Mouse (Mus musculus): ENCODE data around the gene Klc2. TPM values are rescaled to one million over a fixed set of nuclear protein-coding genes. Genes with fewer than 3 reads are reported as not detected.

Klc2 gene
- polyA plus RNA-seq (2012; rRNA removed), result 48.0 and 54.9 TPM in 2 replicates

DNA sequence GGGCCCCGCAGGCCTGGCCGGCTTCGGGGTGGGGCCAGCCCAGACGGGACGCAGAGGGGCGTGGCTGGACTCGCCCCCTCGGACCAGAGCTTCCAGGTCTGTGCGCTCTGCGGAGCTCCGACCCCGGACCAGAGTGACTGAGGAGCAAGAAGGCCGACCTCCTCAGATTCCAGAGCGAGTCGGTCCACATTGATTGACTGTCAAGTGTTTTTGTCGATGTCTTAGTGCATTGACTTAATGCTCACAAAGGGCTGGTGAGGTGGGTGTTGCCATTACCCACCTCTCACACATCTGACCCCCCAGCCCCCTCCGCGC is at the start of gene Klc2:
TSS of gene Klc2 (minus strand) at position 177 of the 315 bp plus-strand sequence.
- Histone ChIP-seq H3K36me3 (ENCODE audit: control insufficient read depth, insufficient read depth, low read length) (no peaks in the 10 kb centered on the region), H3K4me1 (replicated peaks; ENCODE audit: control insufficient read depth, insufficient read depth, low read length) (peaks cover 14% of the 10 kb centered on the region), H3K27me3 (ENCODE audit: control insufficient read depth, insufficient read depth, low read length) (peaks cover 5% of the 10 kb centered on the region; the same call in 1 of the 2 replicates), H3K27ac (ENCODE audit: control insufficient read depth, insufficient read depth, low read length) (no peak within 1 kb of the TSS), H3K4me3 (ENCODE audit: control insufficient read depth, insufficient read depth, low read length) (peak within 1 kb of the TSS; percentile 90)
- no peak for TF ChIP-seq CTCF (IDR thresholded peaks at IDR 0.05; ENCODE audit: borderline replicate concordance, control insufficient read depth, extremely low read depth, insufficient read depth, low read length, poor library complexity)
- no peak for TF ChIP-seq POLR2A (IDR thresholded peaks at IDR 0.05; ENCODE audit: control insufficient read depth, extremely low read depth, insufficient read depth, low read length, poor library complexity)
- 7% methylated on average over 18 of the region's 18 CpGs for WGBS
- DNase-seq, result no peak

DNA sequence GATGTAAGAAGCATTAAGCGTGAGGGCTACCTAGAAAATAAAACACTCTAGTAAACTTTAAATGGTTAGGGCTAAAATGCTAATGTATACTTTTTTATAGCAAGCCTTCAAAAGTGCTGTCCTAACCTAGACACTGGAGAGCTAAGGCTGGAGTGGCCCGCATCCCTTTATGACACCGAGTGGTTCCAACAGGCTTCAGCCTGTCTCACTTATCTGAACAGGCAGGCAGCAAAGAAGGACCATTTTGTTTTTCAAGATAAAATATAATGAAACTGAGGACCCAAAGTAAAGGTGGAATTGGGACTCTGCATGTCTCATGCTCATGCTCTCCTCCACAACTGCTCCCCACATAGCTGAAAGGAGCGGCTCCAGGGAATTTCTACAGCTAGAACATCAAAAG is 49.1 kb upstream of the Klc2 start:
- H3K27ac ChIP-seq (ENCODE audit: control insufficient read depth, insufficient read depth, low read length), result no peak overlapping the region
- TF ChIP-seq POLR2A (IDR thresholded peaks at IDR 0.05; ENCODE audit: control insufficient read depth, extremely low read depth, insufficient read depth, low read length, poor library complexity), result no peak
- no peak for TF ChIP-seq CTCF (IDR thresholded peaks at IDR 0.05; ENCODE audit: borderline replicate concordance, control insufficient read depth, extremely low read depth, insufficient read depth, low read length, poor library complexity)
- no peaks in the 10 kb centered on the region for H3K27me3 ChIP-seq (ENCODE audit: control insufficient read depth, insufficient read depth, low read length)
- no peak overlapping the region for H3K4me3 ChIP-seq (ENCODE audit: control insufficient read depth, insufficient read depth, low read length)
- 99% methylated on average over 4 of the region's 4 CpGs for WGBS
- DNase-seq, result no peak
- H3K4me1 ChIP-seq (replicated peaks; ENCODE audit: control insufficient read depth, insufficient read depth, low read length), result no peaks in the 10 kb centered on the region
- no peaks in the 10 kb centered on the region for H3K36me3 ChIP-seq (ENCODE audit: control insufficient read depth, insufficient read depth, low read length)

GRCm38 (mm10) chr19:5164380-5164779 is 46.0 kb upstream of the Klc2 start:
- H3K36me3 ChIP-seq (ENCODE audit: control insufficient read depth, insufficient read depth, low read length), result peaks cover 7% of the 10 kb centered on the region; the same call in 1 of the 2 replicates
- no peak overlapping the region for H3K27ac ChIP-seq (ENCODE audit: control insufficient read depth, insufficient read depth, low read length)
- peak; percentile 20 for DNase-seq
- 88% methylated on average over 2 of the region's 2 CpGs for WGBS
- no peaks in the 10 kb centered on the region for H3K4me1 ChIP-seq (replicated peaks; ENCODE audit: control insufficient read depth, insufficient read depth, low read length)
- no peaks in the 10 kb centered on the region for H3K27me3 ChIP-seq (ENCODE audit: control insufficient read depth, insufficient read depth, low read length)
- no peak overlapping the region for H3K4me3 ChIP-seq (ENCODE audit: control insufficient read depth, insufficient read depth, low read length)
- TF ChIP-seq POLR2A (IDR thresholded peaks at IDR 0.05; ENCODE audit: control insufficient read depth, extremely low read depth, insufficient read depth, low read length, poor library complexity) (no peak), CTCF (IDR thresholded peaks at IDR 0.05; ENCODE audit: borderline replicate concordance, control insufficient read depth, extremely low read depth, insufficient read depth, low read length, poor library complexity) (no peak)

DNA sequence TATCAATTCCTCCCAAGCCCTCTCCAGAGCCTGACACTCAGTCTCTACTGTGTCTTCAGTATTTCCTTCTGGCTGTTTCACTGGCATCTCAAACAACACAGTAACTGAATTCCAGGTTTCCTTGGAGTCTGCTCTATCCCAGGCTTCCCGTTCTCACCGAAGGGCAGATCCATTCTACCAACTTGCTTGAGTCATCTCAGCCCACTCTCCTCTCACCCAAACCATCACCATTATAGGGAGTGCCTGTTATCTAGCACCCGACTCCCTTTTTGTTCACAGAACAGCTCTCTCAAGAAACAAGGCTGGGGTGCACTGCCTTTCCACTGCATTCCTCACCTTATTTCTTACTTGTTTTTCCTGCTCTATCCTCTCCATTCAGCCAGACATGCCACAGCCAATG is 43.6 kb upstream of the Klc2 start:
- Histone ChIP-seq H3K4me1 (replicated peaks; ENCODE audit: control insufficient read depth, insufficient read depth, low read length) (no peaks in the 10 kb centered on the region), H3K36me3 (ENCODE audit: control insufficient read depth, insufficient read depth, low read length) (peaks cover 7% of the 10 kb centered on the region; the same call in 1 of the 2 replicates), H3K27ac (ENCODE audit: control insufficient read depth, insufficient read depth, low read length) (no peak overlapping the region), H3K4me3 (ENCODE audit: control insufficient read depth, insufficient read depth, low read length) (no peak overlapping the region), H3K27me3 (ENCODE audit: control insufficient read depth, insufficient read depth, low read length) (no peaks in the 10 kb centered on the region)
- 97% methylated on average over 3 of the region's 3 CpGs for WGBS
- no peak for TF ChIP-seq CTCF (IDR thresholded peaks at IDR 0.05; ENCODE audit: borderline replicate concordance, control insufficient read depth, extremely low read depth, insufficient read depth, low read length, poor library complexity)
- no peak for TF ChIP-seq POLR2A (IDR thresholded peaks at IDR 0.05; ENCODE audit: control insufficient read depth, extremely low read depth, insufficient read depth, low read length, poor library complexity)
- DNase-seq, result no peak

- no peaks in the 10 kb centered on the region for H3K4me1 ChIP-seq (replicated peaks; ENCODE audit: control insufficient read depth, insufficient read depth, low read length)
- TF ChIP-seq POLR2A (IDR thresholded peaks at IDR 0.05; ENCODE audit: control insufficient read depth, extremely low read depth, insufficient read depth, low read length, poor library complexity) (no peak), CTCF (IDR thresholded peaks at IDR 0.05; ENCODE audit: borderline replicate concordance, control insufficient read depth, extremely low read depth, insufficient read depth, low read length, poor library complexity) (no peak)
- H3K36me3 ChIP-seq (ENCODE audit: control insufficient read depth, insufficient read depth, low read length), result peaks cover 4% of the 10 kb centered on the region; the same call in 1 of the 2 replicates
- DNase-seq, result no peak
- no peaks in the 10 kb centered on the region for H3K27me3 ChIP-seq (ENCODE audit: control insufficient read depth, insufficient read depth, low read length)
- no peak overlapping the region for H3K27ac ChIP-seq (ENCODE audit: control insufficient read depth, insufficient read depth, low read length)
- 98% methylated on average over 6 of the region's 6 CpGs for WGBS
- no peak overlapping the region for H3K4me3 ChIP-seq (ENCODE audit: control insufficient read depth, insufficient read depth, low read length)
Observed at GRCm38 (mm10) chr19:5152261-5152660, 33.9 kb upstream of the Klc2 start.

DNA sequence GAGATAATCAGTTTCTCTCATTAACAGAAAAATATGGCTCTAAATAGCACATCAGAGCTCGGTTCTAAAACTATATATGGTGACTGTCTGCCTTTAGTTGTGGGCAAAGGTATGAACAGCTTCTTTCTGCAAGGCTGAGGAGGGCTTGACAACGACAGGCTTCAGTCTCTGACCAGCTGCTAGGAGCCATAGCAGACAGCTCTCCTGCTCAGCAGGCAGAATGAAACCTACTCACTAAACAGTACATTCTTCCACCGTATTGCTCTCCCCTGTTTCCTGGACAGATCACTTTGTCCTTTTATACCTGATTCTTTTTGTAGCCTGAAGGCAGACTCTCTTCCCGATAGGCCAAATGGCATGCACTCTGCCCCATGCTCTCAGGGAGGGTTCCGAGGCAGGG is 33.4 kb upstream of the Klc2 start:
- TF ChIP-seq POLR2A (IDR thresholded peaks at IDR 0.05; ENCODE audit: control insufficient read depth, extremely low read depth, insufficient read depth, low read length, poor library complexity) (no peak), CTCF (IDR thresholded peaks at IDR 0.05; ENCODE audit: borderline replicate concordance, control insufficient read depth, extremely low read depth, insufficient read depth, low read length, poor library complexity) (no peak)
- Histone ChIP-seq H3K27me3 (ENCODE audit: control insufficient read depth, insufficient read depth, low read length) (no peaks in the 10 kb centered on the region), H3K27ac (ENCODE audit: control insufficient read depth, insufficient read depth, low read length) (no peak overlapping the region), H3K4me1 (replicated peaks; ENCODE audit: control insufficient read depth, insufficient read depth, low read length) (no peaks in the 10 kb centered on the region), H3K4me3 (ENCODE audit: control insufficient read depth, insufficient read depth, low read length) (no peak overlapping the region), H3K36me3 (ENCODE audit: control insufficient read depth, insufficient read depth, low read length) (peaks cover 4% of the 10 kb centered on the region; the same call in 1 of the 2 replicates)
- no peak for DNase-seq
- 94% methylated on average over 5 of the region's 5 CpGs for WGBS

- DNase-seq, result peak; percentile 57
- H3K36me3 ChIP-seq (ENCODE audit: control insufficient read depth, insufficient read depth, low read length), result peaks cover 4% of the 10 kb centered on the region; the same call in 1 of the 2 replicates
- no peak overlapping the region for H3K4me3 ChIP-seq (ENCODE audit: control insufficient read depth, insufficient read depth, low read length)
- TF ChIP-seq CTCF (IDR thresholded peaks at IDR 0.05; ENCODE audit: borderline replicate concordance, control insufficient read depth, extremely low read depth, insufficient read depth, low read length, poor library complexity) (no peak), POLR2A (IDR thresholded peaks at IDR 0.05; ENCODE audit: control insufficient read depth, extremely low read depth, insufficient read depth, low read length, poor library complexity) (no peak)
- WGBS, result 26% methylated on average over 3 of the region's 3 CpGs
- no peak overlapping the region for H3K27ac ChIP-seq (ENCODE audit: control insufficient read depth, insufficient read depth, low read length)
- no peaks in the 10 kb centered on the region for H3K4me1 ChIP-seq (replicated peaks; ENCODE audit: control insufficient read depth, insufficient read depth, low read length)
- no peaks in the 10 kb centered on the region for H3K27me3 ChIP-seq (ENCODE audit: control insufficient read depth, insufficient read depth, low read length)
Observed at GRCm38 (mm10) chr19:5151331-5151730, 33.0 kb upstream of the Klc2 start.

All from thymus, adult 2 months (tissue).